In the genomic region with DNA sequence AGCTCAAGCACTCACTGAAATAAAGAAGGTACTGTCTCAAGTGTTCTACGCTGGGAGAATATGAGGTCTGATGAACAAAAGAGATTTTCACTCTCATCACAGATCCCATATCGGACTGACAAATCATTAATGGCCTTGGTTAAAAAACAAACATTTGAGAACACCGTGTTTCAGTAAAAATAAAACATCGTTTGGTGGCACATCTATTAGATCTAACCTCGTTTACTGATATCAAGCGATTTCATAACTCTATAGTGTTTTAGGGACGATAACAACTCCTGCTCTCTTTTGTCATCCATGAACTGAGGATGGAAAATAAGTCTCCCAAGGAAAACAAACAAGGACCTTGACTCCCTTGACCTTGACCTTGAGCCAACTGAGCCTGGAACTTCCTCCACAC, we compare ENCODE assay signal across 35 mouse cellular contexts. TPM values are rescaled to one million over a fixed set of nuclear protein-coding genes. Genes with fewer than 3 reads are reported as not detected.
"Had no signal": no experiment of that assay in that cellular context is flagged by ENCODE, and none has a peak within 500 bp of the region (broad histone marks: within the 10 kb centered on the region; RNA-seq: fewer than 3 reads in every experiment).

No protein-coding gene starts in this region.

- H3K4me2 ChIP-seq: heart, embryonic 11.5 days; heart, embryonic 12.5 days; heart, embryonic 13.5 days; heart, embryonic 15.5 days; hindbrain, embryonic 12.5 days; hindbrain, embryonic 13.5 days; hindbrain, embryonic 14.5 days; hindbrain, embryonic 15.5 days; intestine, embryonic 15.5 days; kidney, embryonic 15.5 days had no signal

- H3K36me3 ChIP-seq: heart, embryonic 10.5 days; heart, embryonic 12.5 days; heart, embryonic 13.5 days; heart, embryonic 15.5 days; hindbrain, embryonic 10.5 days; hindbrain, embryonic 12.5 days; hindbrain, embryonic 13.5 days; hindbrain, embryonic 15.5 days; intestine, embryonic 15.5 days; kidney, embryonic 15.5 days had no signal

- H3K4me3 ChIP-seq: heart, embryonic 10.5 days; heart, embryonic 12.5 days; heart, embryonic 13.5 days; heart, embryonic 15.5 days; hindbrain, embryonic 10.5 days; hindbrain, embryonic 12.5 days; hindbrain, embryonic 13.5 days; hindbrain, embryonic 15.5 days; intestine, embryonic 15.5 days; kidney, embryonic 15.5 days; layer of hippocampus, adult 2 months had no signal

- H3K4me1 ChIP-seq: heart, embryonic 10.5 days; heart, embryonic 12.5 days; heart, embryonic 13.5 days; heart, embryonic 15.5 days; hindbrain, embryonic 10.5 days; hindbrain, embryonic 12.5 days; hindbrain, embryonic 13.5 days; hindbrain, embryonic 15.5 days; intestine, embryonic 15.5 days; kidney, embryonic 15.5 days had no signal

- ATAC-seq: hindbrain, embryonic 16.5 days; hindbrain, postnatal 0 days; inflammation-experienced regulatory T-cells, adult 6 months; intestine, embryonic 15.5 days; intestine, embryonic 16.5 days; intestine, postnatal 0 days had no signal

- H3K27ac ChIP-seq: heart, embryonic 10.5 days; heart, embryonic 13.5 days; heart, embryonic 15.5 days; hindbrain, embryonic 10.5 days; hindbrain, embryonic 12.5 days; hindbrain, embryonic 13.5 days; hindbrain, embryonic 14.5 days; hindbrain, embryonic 15.5 days; hindbrain, postnatal 0 days; intestine, embryonic 15.5 days; kidney, embryonic 15.5 days; kidney, postnatal 0 days; layer of hippocampus, adult 2 months had no signal

- H3K27me3 ChIP-seq: heart, embryonic 12.5 days; heart, embryonic 13.5 days; heart, embryonic 15.5 days; hindbrain, embryonic 12.5 days; hindbrain, embryonic 13.5 days; hindbrain, embryonic 15.5 days; intestine, embryonic 15.5 days; kidney, embryonic 15.5 days had no signal

- DNase-seq: heart, postnatal 10 days; heart, postnatal 14 days; heart, postnatal 36 days; heart, postnatal 4 days; kidney, adult 11 months; kidney, adult 18-20 months; kidney, adult 2 months; kidney, adult 8-10 months; kidney, adult 9 months; kidney, postnatal 10 days; kidney, postnatal 14 days; kidney, postnatal 25 days; kidney, postnatal 36 days; kidney, postnatal 4 days; layer of hippocampus, adult 9-11 months; layer of hippocampus, postnatal 36 days had no signal

- H3K9ac ChIP-seq: heart, embryonic 12.5 days; heart, embryonic 13.5 days; heart, embryonic 15.5 days; hindbrain, embryonic 12.5 days; hindbrain, embryonic 13.5 days; hindbrain, embryonic 14.5 days; hindbrain, embryonic 15.5 days; intestine, embryonic 15.5 days; kidney, embryonic 15.5 days had no signal

- H3K9me3 ChIP-seq: heart, embryonic 10.5 days; heart, embryonic 12.5 days; heart, embryonic 13.5 days; heart, embryonic 15.5 days; hindbrain, embryonic 10.5 days; hindbrain, embryonic 12.5 days; hindbrain, embryonic 13.5 days; hindbrain, embryonic 15.5 days; intestine, embryonic 15.5 days; kidney, embryonic 15.5 days had no signal

RNA-seq across cellular contexts. Expression of a gene that starts 41.5 kb away (rescaled TPM):
- polyA plus RNA-seq: inflammation-experienced regulatory T-cells, adult 6 months had no signal
